Mouse (Mus musculus) heart, postnatal 0 days (tissue): ENCODE results near the gene Akap14. TPM values are rescaled to one million over a fixed set of nuclear protein-coding genes. Genes with fewer than 3 reads are reported as not detected.
A peak's percentile ranks its signal among the peaks of the same experiment; 100 is the strongest.

Experiments
- ATAC-seq: fragments of 200-750 bp; cut with Nextera tagmentation; 2 replicates; pipeline ENCODE4 v1.8.0; 2017; ENCODE audit warnings: low read depth, moderate number of reproducible peaks, moderate library complexity; ENCODE audit not compliant: insufficient read depth
- DNase-seq: peaks from one replicate; pipeline ENCODE4 v3.0.0-alpha.2; 2016; ENCODE audit warnings: low spot score
- H3K27ac ChIP-seq: fragments of 300-500 bp; sonication (generic); 2 replicates; pipeline ENCODE4 v1.5.1; 2014; ENCODE audit warnings: low read depth, mild to moderate bottlenecking
- H3K27me3 ChIP-seq: fragments of 300-500 bp; sonication (generic); 2 replicates; pipeline ENCODE4 v1.6.1; 2014; ENCODE audit warnings: low read length, mixed read lengths; ENCODE audit not compliant: control insufficient read depth, insufficient read depth
- H3K36me3 ChIP-seq: fragments of 300-500 bp; sonication (generic); replicated peaks from 2 replicates; pipeline ENCODE4 v1.6.1; 2014; ENCODE audit warnings: low read length, mixed read lengths; ENCODE audit not compliant: control insufficient read depth, insufficient read depth
- H3K4me1 ChIP-seq: fragments of 300-500 bp; sonication (generic); 2 replicates; pipeline ENCODE4 v1.6.1; 2014; ENCODE audit warnings: antibody characterized with exemption; ENCODE audit not compliant: control insufficient read depth, insufficient read depth
- H3K4me2 ChIP-seq: fragments of 300-500 bp; sonication (generic); 2 replicates; pipeline ENCODE4 v1.6.1; 2014; ENCODE audit warnings: low read depth, mild to moderate bottlenecking, low read length, moderate library complexity
- H3K4me3 ChIP-seq: fragments of 300-500 bp; sonication (generic); 2 replicates; pipeline ENCODE4 v1.5.1; 2014; ENCODE audit warnings: low read depth, low read length
- H3K9ac ChIP-seq: fragments of 300-500 bp; sonication (generic); replicated peaks from 2 replicates; pipeline ENCODE4 v1.6.1; 2014; ENCODE audit warnings: low read depth, low read length, mixed read lengths
- H3K9me3 ChIP-seq: fragments of 300-500 bp; sonication (generic); replicated peaks from 2 replicates; pipeline ENCODE4 v1.6.1; 2016; ENCODE audit warnings: low read length; ENCODE audit not compliant: control insufficient read depth
- CTCF ChIP-seq: IDR thresholded peaks from 2 replicates; pipeline ENCODE4 v1.5.1; 2016; ENCODE audit warnings: antibody characterized with exemption, control low read depth, low read depth
- EP300 ChIP-seq: IDR thresholded peaks from 2 replicates; pipeline ENCODE4 v1.6.1; 2016; ENCODE audit warnings: antibody characterized with exemption, low read depth
- WGBS: fragments of 180-500 bp; shearing (Covaris S2); extraction: QIAGEN DNeasy Blood & Tissue Kit; methylation state at CpG from one replicate; pipeline ENCODE4 v1.1.7; 2014; 5-methylcytosine and 5-hydroxymethylcytosine counted together
- polyA plus RNA-seq: library from polyadenylated mRNA; unstranded; fragments of >200 nt; fragmentation: Nextera tagmentation; extraction: Ambion mirVana; gene quantifications from 2 replicates; pipeline ENCODE4 v1.2.1, GENCODE M21; 2015
- total RNA-seq: library from RNA; depleted of rRNA; stranded (reverse); fragments of >200 nt; gene quantifications from 2 replicates; pipeline ENCODE4 v1.2.3, GENCODE M21; 2014; ENCODE audit warnings: low replicate concordance

Akap14 gene
- total and polyA plus RNA-seq, 2 experiments from 2014 or later: 0.05 TPM; not detected in 1

DNA sequence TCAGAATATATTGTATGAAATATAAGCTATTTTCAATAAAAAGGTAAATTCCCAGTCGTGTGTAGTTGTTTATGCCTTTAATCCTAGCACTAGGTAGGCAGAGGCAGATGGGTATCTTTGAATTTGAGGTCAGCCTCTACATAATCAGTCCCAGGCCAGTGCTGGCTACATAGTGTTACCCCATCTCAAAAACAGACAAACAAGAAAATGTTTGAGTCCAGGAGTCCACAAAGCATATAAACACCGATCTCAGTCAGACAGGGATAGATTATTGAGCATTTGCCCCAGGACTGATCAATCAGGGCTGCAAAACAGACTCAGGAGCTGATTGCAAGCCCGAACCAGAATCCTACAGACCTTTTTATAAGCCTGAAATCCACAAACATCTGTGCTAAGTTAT is 49.1 kb downstream of the Akap14 start:
- WGBS: 39% methylated on average over 3 of the region's 3 CpGs
- ATAC-seq (no peak), DNase-seq (no peak)

DNA sequence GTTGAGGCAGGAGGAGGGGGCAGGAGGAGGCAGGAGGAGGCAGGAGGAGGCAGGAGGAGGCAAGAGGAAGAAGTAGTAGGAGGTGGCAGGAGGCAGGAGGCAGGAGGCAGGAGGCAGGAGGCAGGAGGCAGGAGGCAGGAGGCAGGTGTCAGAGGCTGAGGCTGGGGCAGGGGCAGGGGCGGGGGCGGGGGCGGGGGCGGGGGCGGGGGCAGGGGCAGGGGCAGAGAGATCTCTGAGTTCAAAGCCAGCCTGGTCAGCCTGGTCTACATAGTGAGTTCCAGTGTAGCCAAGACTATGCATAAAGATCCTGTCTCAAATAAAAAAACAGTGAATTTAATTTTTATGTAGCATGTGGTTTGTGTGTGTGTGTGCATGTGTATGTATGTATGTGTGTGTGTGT is 51.6 kb downstream of the Akap14 start:
- TF ChIP-seq CTCF: no peak
- TF ChIP-seq EP300: no peak
- 11% methylated on average over 3 of the region's 5 CpGs for WGBS

More for the DNA sequence above, 49.1 kb downstream of the Akap14 start:
- TF ChIP-seq CTCF: no peak
- TF ChIP-seq EP300: no peak
- Histone ChIP-seq H3K9me3 (no peaks in the 10 kb centered on the region), H3K4me3 (no peak overlapping the region), H3K27ac (no peak overlapping the region), H3K9ac (no peak overlapping the region), H3K4me2 (no peak overlapping the region), H3K4me1 (no peaks in the 10 kb centered on the region), H3K27me3 (no peaks in the 10 kb centered on the region), H3K36me3 (no peaks in the 10 kb centered on the region)

DNA sequence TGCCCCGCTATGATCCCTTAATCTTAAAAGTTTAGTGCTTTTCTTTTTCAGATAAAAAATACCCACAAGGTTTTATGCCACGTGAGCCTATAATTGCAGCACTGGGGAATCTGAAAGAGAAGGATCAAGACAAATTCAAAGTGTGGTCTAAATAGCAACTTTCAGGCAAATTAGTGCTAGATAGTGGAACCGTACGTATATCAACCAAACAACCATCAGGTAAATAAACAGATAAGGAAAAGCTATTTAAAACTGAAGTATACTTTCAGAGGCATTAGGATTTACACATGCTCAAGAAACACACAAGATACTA is 57.8 kb downstream of the Akap14 start:
- no peak for DNase-seq
- WGBS: 71% methylated on average over 4 of the region's 4 CpGs
- H3K27me3 ChIP-seq: no peaks in the 10 kb centered on the region
- H3K9ac ChIP-seq: no peak overlapping the region
- no peaks in the 10 kb centered on the region for H3K36me3 ChIP-seq
- ATAC-seq: no peak
- no peaks in the 10 kb centered on the region for H3K9me3 ChIP-seq
- TF ChIP-seq EP300: no peak
- TF ChIP-seq CTCF: no peak
- H3K27ac ChIP-seq: no peak overlapping the region
- no peak overlapping the region for H3K4me3 ChIP-seq
- H3K4me1 ChIP-seq: no peaks in the 10 kb centered on the region
- peak overlapping the region; percentile 15; the same call in 1 of the 2 replicates for H3K4me2 ChIP-seq

More for the DNA sequence above, 51.6 kb downstream of the Akap14 start:
- no peak for ATAC-seq
- Histone ChIP-seq H3K27ac (no peak overlapping the region), H3K4me1 (no peaks in the 10 kb centered on the region), H3K4me2 (no peak overlapping the region), H3K9me3 (no peaks in the 10 kb centered on the region), H3K27me3 (no peaks in the 10 kb centered on the region), H3K4me3 (no peak overlapping the region), H3K36me3 (no peaks in the 10 kb centered on the region), H3K9ac (no peak overlapping the region)
- DNase-seq: no peak

- peak within 1 kb of the TSS; percentile 93 for H3K27ac ChIP-seq
- no peaks in the 10 kb centered on the region for H3K27me3 ChIP-seq
- TF ChIP-seq EP300 (peak; percentile 64; the same call in 1 of the 2 replicates), CTCF (0 out of 2 replicates have a peak, but pooled peaks have one; percentile 7)
- peak within 1 kb of the TSS; percentile 70 for H3K9ac ChIP-seq
- ATAC-seq (peak; percentile 98), DNase-seq (peak; percentile 93)
- peak within 1 kb of the TSS; percentile 56 for H3K4me3 ChIP-seq
- no peaks in the 10 kb centered on the region for H3K4me1 ChIP-seq
- no peaks in the 10 kb centered on the region for H3K36me3 ChIP-seq
- H3K9me3 ChIP-seq: no peaks in the 10 kb centered on the region
- peak within 1 kb of the TSS; percentile 80 for H3K4me2 ChIP-seq
- WGBS: 22% methylated on average over 30 of the region's 30 CpGs
These were observed 58.3 kb downstream of the Akap14 start, which contains the start of gene Upf3b for GRCm38 (mm10) chrX:37110193-37110880. TSS of gene Upf3b (minus strand) at chrX:37110322.

- DNase-seq: no peak
- H3K4me3 ChIP-seq: peak overlapping the region; percentile 56
These were observed 59.0 kb downstream of the Akap14 start for GRCm38 (mm10) chrX:37109526-37110192.

More at GRCm38 (mm10) chrX:37109526-37110192, 59.0 kb downstream of the Akap14 start:
- H3K4me1 ChIP-seq: no peaks in the 10 kb centered on the region
- no peaks in the 10 kb centered on the region for H3K27me3 ChIP-seq
- ATAC-seq: peak; percentile 74
- peak overlapping the region; percentile 93 for H3K27ac ChIP-seq
- WGBS: 17% methylated on average over 27 of the region's 27 CpGs
- peak overlapping the region; percentile 70 for H3K9ac ChIP-seq
- H3K36me3 ChIP-seq: no peaks in the 10 kb centered on the region
- peak overlapping the region; percentile 80 for H3K4me2 ChIP-seq
- TF ChIP-seq EP300: no peak
- no peak for TF ChIP-seq CTCF
- H3K9me3 ChIP-seq: no peaks in the 10 kb centered on the region
